Mouse (Mus musculus) lung, adult 2 months (tissue): ENCODE results near the gene Rps3.

Source experiments
- CTCF ChIP-seq: fragments of 200-500 bp; IDR thresholded peaks from 2 replicates; pipeline ENCODE4 v1.5.1; 2011; ENCODE audit warnings: mild to moderate bottlenecking, low read length, control low read depth; ENCODE audit not compliant: insufficient read depth
- POLR2A ChIP-seq: fragments of 200-500 bp; IDR thresholded peaks from 2 replicates; pipeline ENCODE4 v1.6.1; 2011; ENCODE audit warnings: low read depth, mild to moderate bottlenecking, control low read depth, low read length, borderline replicate concordance; ENCODE audit errors: extremely low read depth

DNA sequence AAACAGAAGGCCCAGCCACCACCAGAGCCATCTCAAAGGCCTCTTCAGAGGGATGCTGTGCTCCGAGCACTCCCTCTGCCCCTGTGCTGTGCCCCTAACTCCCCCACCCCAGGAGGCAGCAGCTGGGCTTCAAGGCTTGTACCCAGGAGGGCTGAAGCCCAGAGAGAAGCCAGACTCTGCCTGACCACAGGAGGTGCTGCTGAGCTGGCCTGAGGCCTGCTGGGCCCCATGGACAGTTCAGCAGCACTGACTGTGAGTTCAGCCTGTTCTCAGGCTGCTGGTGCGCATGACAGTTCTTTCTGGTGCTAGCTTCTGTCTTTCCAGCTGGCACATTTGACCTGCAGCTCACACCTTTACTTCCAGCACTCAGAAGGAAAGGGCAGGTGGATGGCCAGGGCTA lies 37.7 kb downstream of the Rps3 start:
- peak; percentile 4; the same call in 1 of the 2 replicates for TF ChIP-seq CTCF
- no peak for TF ChIP-seq POLR2A
